Mouse (Mus musculus) liver, embryonic 14.5 days (tissue): ENCODE results near the gene Iqcf5. TPM values are rescaled to one million over a fixed set of nuclear protein-coding genes. Genes with fewer than 3 reads are reported as not detected.

Experiments
- ATAC-seq: fragments of 200-750 bp; cut with Nextera tagmentation; 2 replicates; pipeline ENCODE4 v1.8.0; 2017; ENCODE audit warnings: moderate number of reproducible peaks, mild to moderate bottlenecking, moderate library complexity; ENCODE audit not compliant: insufficient read depth
- DNase-seq, 3 experiments: peaks; one replicate each; pipeline ENCODE4 v3.0.0-alpha.2; 2012 to 2013; ENCODE audit warnings: low read depth in 3 of 3, low spot score in 3 of 3
- H3K27ac ChIP-seq: fragments of 300-500 bp; sonication (generic); 2 replicates; pipeline ENCODE4 v1.5.1; 2014; ENCODE audit warnings: moderate library complexity, mild to moderate bottlenecking, control low read depth, inconsistent platforms
- H3K27me3 ChIP-seq: fragments of 300-500 bp; sonication (generic); 2 replicates; pipeline ENCODE4 v1.6.1; 2014; ENCODE audit warnings: mild to moderate bottlenecking, low read length, moderate library complexity; ENCODE audit not compliant: control insufficient read depth, insufficient read depth
- H3K36me3 ChIP-seq: fragments of 300-500 bp; sonication (generic); replicated peaks from 2 replicates; pipeline ENCODE4 v1.6.1; 2014; ENCODE audit warnings: low read depth; ENCODE audit not compliant: control insufficient read depth, insufficient read depth
- H3K4me1 ChIP-seq, 2 experiments: fragments of 200-500 bp in 1 of 2; fragments of 300-500 bp in 1 of 2; sonication (generic) in 1 of 2; replicated peaks; 2 replicates each; pipeline ENCODE4 v1.6.1; 2012 to 2014; ENCODE audit warnings: antibody characterized with exemption in 1 of 2, inconsistent platforms in 1 of 2, low read length in 1 of 2; ENCODE audit not compliant: control insufficient read depth in 2 of 2, insufficient read depth in 2 of 2
- H3K4me2 ChIP-seq: fragments of 300-500 bp; sonication (generic); 2 replicates; pipeline ENCODE4 v1.6.1; 2014; ENCODE audit warnings: low read depth, mild to moderate bottlenecking, control low read depth, moderate library complexity
- H3K4me3 ChIP-seq, 2 experiments: fragments of 200-500 bp in 1 of 2; fragments of 300-500 bp in 1 of 2; sonication (generic) in 1 of 2; 2 replicates each; pipeline ENCODE4 v1.5.1; 2012 to 2014; ENCODE audit warnings: low read depth in 2 of 2, low read length in 2 of 2, mild to moderate bottlenecking in 2 of 2, control low read depth in 1 of 2, inconsistent platforms in 1 of 2, moderate library complexity in 1 of 2; ENCODE audit not compliant: insufficient read depth in 1 of 2
- H3K9ac ChIP-seq: fragments of 300-500 bp; sonication (generic); replicated peaks from 2 replicates; pipeline ENCODE4 v1.6.1; 2014; ENCODE audit warnings: mild to moderate bottlenecking, control low read depth, moderate library complexity
- H3K9me3 ChIP-seq: fragments of 300-500 bp; sonication (generic); 2 replicates; pipeline ENCODE4 v1.6.1; 2016; ENCODE audit warnings: low read length, mixed read lengths; ENCODE audit not compliant: control insufficient read depth
- CTCF ChIP-seq: IDR thresholded peaks from 2 replicates; pipeline ENCODE4 v1.5.1; 2016; ENCODE audit warnings: antibody characterized with exemption, low read depth, control low read depth
- EP300 ChIP-seq: IDR thresholded peaks from 2 replicates; pipeline ENCODE4 v1.6.1; 2016; ENCODE audit warnings: antibody characterized with exemption, low read depth
- WGBS: fragments of 180-500 bp; shearing (Covaris S2); extraction: QIAGEN DNeasy Blood & Tissue Kit; methylation state at CpG from one replicate; pipeline ENCODE4 v1.1.7; 2014; ENCODE audit not compliant: insufficient replicate concordance; 5-methylcytosine and 5-hydroxymethylcytosine counted together
- polyA plus RNA-seq, 2 experiments: library from polyadenylated mRNA; depleted of rRNA in 1 of 2; stranded (reverse) in 1 of 2; unstranded in 1 of 2; fragments of >200 nt; fragmentation: Nextera tagmentation in 1 of 2; extraction: Ambion mirVana in 1 of 2; gene quantifications; 2 replicates each; pipeline versions ENCODE4 v1.2.1 to v1.2.3; 2012 to 2014

Iqcf5 gene
- polyA plus RNA-seq, 2 experiments: not detected

DNA sequence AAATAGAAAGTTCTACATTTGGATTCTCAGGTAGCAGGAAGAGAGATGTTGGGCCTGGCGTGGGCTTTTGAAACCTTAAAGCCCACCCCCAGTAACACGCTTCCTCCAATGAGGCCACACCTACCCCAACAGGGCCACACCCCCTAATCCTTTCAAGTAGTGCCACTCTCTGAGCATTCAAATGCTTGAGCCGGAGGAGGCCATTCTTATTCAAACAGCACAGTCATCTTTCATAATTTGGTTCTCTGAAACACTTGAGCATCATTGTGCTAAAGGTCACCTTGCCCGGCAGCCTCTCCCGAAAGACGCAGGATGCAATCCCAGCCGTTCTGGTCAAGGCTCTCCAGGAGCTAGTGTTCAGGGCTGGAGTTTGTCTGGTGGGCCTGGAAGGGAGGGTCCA, 19.9 kb downstream of the Iqcf5 start:
- TF ChIP-seq EP300 (no peak), CTCF (no peak)
- DNase-seq (no peak), ATAC-seq (no peak)
- Histone ChIP-seq H3K4me2 (no peak overlapping the region), H3K4me3 (no peak overlapping the region), H3K27me3 (no peaks in the 10 kb centered on the region), H3K27ac (no peak overlapping the region), H3K36me3 (no peaks in the 10 kb centered on the region), H3K4me1 (no peaks in the 10 kb centered on the region), H3K9ac (no peak overlapping the region), H3K9me3 (no peaks in the 10 kb centered on the region)
- 77% methylated on average over 7 of the region's 7 CpGs for WGBS

DNA sequence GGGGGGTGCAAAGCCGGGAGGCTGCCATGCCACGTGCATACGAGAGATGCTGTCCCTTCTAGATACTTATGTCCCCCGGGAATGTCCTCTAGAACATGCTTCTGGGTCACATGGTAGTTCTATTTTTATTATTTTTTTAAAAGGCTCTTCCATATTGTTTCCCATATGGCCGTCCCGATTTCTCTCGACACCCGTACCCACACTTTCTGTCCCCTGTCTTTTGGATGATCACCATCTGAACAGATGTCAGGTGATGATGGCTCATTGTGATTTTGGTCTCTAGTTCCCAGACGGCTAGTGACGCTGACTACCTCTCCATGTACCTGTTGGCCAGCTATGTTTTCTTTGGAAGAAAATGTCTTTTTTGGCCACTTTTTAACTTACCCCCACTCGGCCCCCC, 20.6 kb downstream of the Iqcf5 start:
- Histone ChIP-seq H3K9ac (no peak overlapping the region), H3K4me3 (no peak overlapping the region), H3K9me3 (no peaks in the 10 kb centered on the region), H3K27ac (no peak overlapping the region), H3K27me3 (no peaks in the 10 kb centered on the region), H3K36me3 (no peaks in the 10 kb centered on the region), H3K4me2 (no peak overlapping the region), H3K4me1 (no peaks in the 10 kb centered on the region)
- 79% methylated on average over 11 of the region's 11 CpGs for WGBS
- DNase-seq: no peak
- no peak for ATAC-seq
- TF ChIP-seq CTCF (no peak), EP300 (no peak)

DNA sequence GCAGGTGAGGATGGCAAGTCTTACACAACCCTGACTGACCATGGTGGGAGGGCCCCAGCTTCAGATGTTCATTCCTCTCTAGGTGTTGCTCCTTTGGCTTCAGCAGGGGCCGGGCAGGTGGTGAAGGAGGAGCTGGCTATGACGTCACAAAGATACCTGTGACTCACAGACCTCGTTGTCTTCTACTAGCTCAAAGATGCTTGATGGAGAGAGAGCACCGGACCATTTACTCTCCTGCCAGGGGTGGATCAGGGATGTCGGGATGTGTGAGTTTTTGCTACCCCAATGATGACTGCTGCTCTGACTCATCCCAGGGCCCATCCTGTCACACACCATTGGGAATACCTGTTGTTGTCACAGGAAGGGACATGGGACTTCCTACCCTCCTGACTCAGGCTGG, 47.2 kb downstream of the Iqcf5 start, which contains the start of gene Iqcf3:
TSS of gene Iqcf3 (minus strand) at position 101 of the 400 bp plus-strand sequence.
- H3K9ac ChIP-seq: no peak within 1 kb of the TSS
- peaks cover 0 to 2% of the 10 kb centered on the region in 2 experiments; a peak in 1 of 4 replicates for H3K4me1 ChIP-seq
- H3K4me2 ChIP-seq: no peak within 1 kb of the TSS
- no peak for ATAC-seq
- no peak for DNase-seq
- H3K27me3 ChIP-seq: no peaks in the 10 kb centered on the region
- 80% methylated on average over 5 of the region's 5 CpGs for WGBS
- H3K4me3 ChIP-seq: no peak within 1 kb of the TSS
- H3K9me3 ChIP-seq: no peaks in the 10 kb centered on the region
- H3K36me3 ChIP-seq: no peaks in the 10 kb centered on the region
- TF ChIP-seq EP300 (no peak), CTCF (no peak)
- H3K27ac ChIP-seq: no peak within 1 kb of the TSS

DNA sequence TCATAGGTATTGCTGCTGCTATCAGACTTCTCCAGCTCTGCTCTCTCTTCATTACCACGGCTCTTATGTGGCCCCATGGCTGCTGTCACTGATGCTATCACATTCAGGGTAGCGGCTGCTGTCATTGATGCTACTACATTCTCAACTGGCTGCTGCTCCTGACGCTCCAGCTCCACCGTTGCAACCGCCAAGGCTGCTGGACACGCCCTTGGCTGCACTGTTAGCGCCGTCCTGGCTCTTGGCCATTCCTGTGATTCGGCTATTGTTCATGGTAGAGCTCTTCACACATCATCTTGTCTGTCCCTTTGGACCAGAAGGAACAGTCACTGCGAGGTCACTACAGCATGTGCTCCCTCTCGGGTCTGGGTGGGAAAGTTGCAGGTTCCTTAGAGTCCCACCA, 47.9 kb downstream of the Iqcf5 start:
- H3K4me2 ChIP-seq: no peak overlapping the region
- H3K27ac ChIP-seq: no peak overlapping the region
- H3K9ac ChIP-seq: no peak overlapping the region
- ATAC-seq: no peak
- 67% methylated on average over 11 of the region's 11 CpGs for WGBS
- H3K36me3 ChIP-seq: no peaks in the 10 kb centered on the region
- TF ChIP-seq CTCF (no peak), EP300 (no peak)
- no peaks in the 10 kb centered on the region for H3K9me3 ChIP-seq
- DNase-seq: no peak
- H3K4me1 ChIP-seq: peaks cover 0 to 2% of the 10 kb centered on the region in 2 experiments; a peak in 1 of 4 replicates
- no peak overlapping the region for H3K4me3 ChIP-seq
- H3K27me3 ChIP-seq: no peaks in the 10 kb centered on the region

DNA sequence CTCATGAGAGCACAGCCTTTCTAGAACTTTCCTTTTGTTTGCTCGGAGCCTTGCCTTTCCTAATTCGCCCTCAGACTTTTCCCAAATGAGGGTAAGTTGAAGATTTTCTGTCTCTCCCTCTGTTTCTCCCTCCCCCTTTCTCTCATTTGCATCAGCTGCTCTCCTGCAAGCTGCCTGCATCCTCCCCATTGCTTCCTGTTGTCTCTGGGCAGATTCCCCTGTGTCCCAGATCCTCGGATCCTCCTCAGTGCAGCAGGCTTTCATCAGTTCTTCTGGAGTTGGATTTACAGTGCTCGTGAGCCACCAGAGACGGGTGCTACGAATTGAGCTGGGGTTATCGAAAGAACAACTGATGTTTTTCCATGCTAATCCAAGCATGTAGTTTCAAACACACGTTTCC, 49.7 kb downstream of the Iqcf5 start:
- peaks cover 0 to 2% of the 10 kb centered on the region in 2 experiments; a peak in 1 of 4 replicates for H3K4me1 ChIP-seq
- no peaks in the 10 kb centered on the region for H3K36me3 ChIP-seq
- H3K27ac ChIP-seq: no peak overlapping the region
- no peak for TF ChIP-seq EP300
- no peak for TF ChIP-seq CTCF
- no peak for DNase-seq
- H3K4me2 ChIP-seq: no peak overlapping the region
- no peak overlapping the region for H3K9ac ChIP-seq
- WGBS: 59% methylated on average over 8 of the region's 8 CpGs
- H3K9me3 ChIP-seq: no peaks in the 10 kb centered on the region
- no peaks in the 10 kb centered on the region for H3K27me3 ChIP-seq
- H3K4me3 ChIP-seq: no peak overlapping the region
- ATAC-seq: no peak

Other genes with a start within 250 kb of the Iqcf5 start
- 17.8 and 18.5 TPM in 2 replicates for gene Poc1a, start 233.5 kb upstream of the Iqcf5 start, polyA plus RNA-seq (2012; rRNA removed)
- gene Poc1a, start 233.5 kb upstream of the Iqcf5 start, polyA plus RNA-seq (2014; fragmentation: Nextera tagmentation; extraction: Ambion mirVana): 21.4 and 23.7 TPM in 2 replicates
- gene Dusp7, start 145.9 kb upstream of the Iqcf5 start, polyA plus RNA-seq (2012; rRNA removed): 8.2 and 10.0 TPM in 2 replicates
- 4.4 and 4.5 TPM in 2 replicates for gene Dusp7, start 145.9 kb upstream of the Iqcf5 start, polyA plus RNA-seq (2014; fragmentation: Nextera tagmentation; extraction: Ambion mirVana)
- 718 and 743 TPM in 2 replicates for gene Rpl29, start 85.1 kb upstream of the Iqcf5 start, polyA plus RNA-seq (2012; rRNA removed)
- gene Rpl29, start 85.1 kb upstream of the Iqcf5 start, polyA plus RNA-seq (2014; fragmentation: Nextera tagmentation; extraction: Ambion mirVana): 713 and 720 TPM in 2 replicates
- 13.6 and 19.5 TPM in 2 replicates for gene Acy1, start 76.3 kb upstream of the Iqcf5 start, polyA plus RNA-seq (2012; rRNA removed)
- gene Acy1, start 76.3 kb upstream of the Iqcf5 start, polyA plus RNA-seq (2014; fragmentation: Nextera tagmentation; extraction: Ambion mirVana): 26.7 and 26.8 TPM in 2 replicates
- 17.3 and 23.7 TPM in 2 replicates for gene Abhd14b, start 67.1 kb upstream of the Iqcf5 start, polyA plus RNA-seq (2012; rRNA removed)
- gene Abhd14b, start 67.1 kb upstream of the Iqcf5 start, polyA plus RNA-seq (2014; fragmentation: Nextera tagmentation; extraction: Ambion mirVana): 24.9 and 25.2 TPM in 2 replicates
- gene Abhd14a, start 66.9 kb upstream of the Iqcf5 start, polyA plus RNA-seq (2012; rRNA removed): 14.4 and 16.4 TPM in 2 replicates
- gene Abhd14a, start 66.9 kb upstream of the Iqcf5 start, polyA plus RNA-seq (2014; fragmentation: Nextera tagmentation; extraction: Ambion mirVana): 14.3 and 16.3 TPM in 2 replicates
- 11.3 and 18.3 TPM in 2 replicates for gene Pcbp4, start 61.3 kb upstream of the Iqcf5 start, polyA plus RNA-seq (2012; rRNA removed)
- gene Pcbp4, start 61.3 kb upstream of the Iqcf5 start, polyA plus RNA-seq (2014; fragmentation: Nextera tagmentation; extraction: Ambion mirVana): 5.6 and 5.7 TPM in 2 replicates
- gene Gpr62, start 48.6 kb upstream of the Iqcf5 start, polyA plus RNA-seq (2012; rRNA removed): not detected in 2 replicates
- not detected in 2 replicates for gene Gpr62, start 48.6 kb upstream of the Iqcf5 start, polyA plus RNA-seq (2014; fragmentation: Nextera tagmentation; extraction: Ambion mirVana)
- 18.1 and 18.8 TPM in 2 replicates for gene Rrp9, start 38.6 kb upstream of the Iqcf5 start, polyA plus RNA-seq (2012; rRNA removed)
- gene Rrp9, start 38.6 kb upstream of the Iqcf5 start, polyA plus RNA-seq (2014; fragmentation: Nextera tagmentation; extraction: Ambion mirVana): 22.1 and 25.1 TPM in 2 replicates
- gene Parp3, start 37.6 kb upstream of the Iqcf5 start, polyA plus RNA-seq (2012; rRNA removed): 1.3 TPM in 2 replicates
- gene Parp3, start 37.6 kb upstream of the Iqcf5 start, polyA plus RNA-seq (2014; fragmentation: Nextera tagmentation; extraction: Ambion mirVana): 0.77 and 0.91 TPM in 2 replicates
- not detected in 2 replicates for gene Iqcf1, start 14.6 kb upstream of the Iqcf5 start, polyA plus RNA-seq (2012; rRNA removed)
- gene Iqcf1, start 14.6 kb upstream of the Iqcf5 start, polyA plus RNA-seq (2014; fragmentation: Nextera tagmentation; extraction: Ambion mirVana): not detected in 2 replicates
- gene Iqcf3, start 47.1 kb downstream of the Iqcf5 start, polyA plus RNA-seq (2012; rRNA removed): not detected in 2 replicates
- not detected in 2 replicates for gene Iqcf3, start 47.1 kb downstream of the Iqcf5 start, polyA plus RNA-seq (2014; fragmentation: Nextera tagmentation; extraction: Ambion mirVana)
- not detected in 2 replicates for gene Iqcf4, start 56.4 kb downstream of the Iqcf5 start, polyA plus RNA-seq (2012; rRNA removed)
- not detected in 2 replicates for gene Iqcf4, start 56.4 kb downstream of the Iqcf5 start, polyA plus RNA-seq (2014; fragmentation: Nextera tagmentation; extraction: Ambion mirVana)
- gene Iqcf6, start 112.0 kb downstream of the Iqcf5 start, polyA plus RNA-seq (2012; rRNA removed): not detected in 2 replicates
- not detected in 2 replicates for gene Iqcf6, start 112.0 kb downstream of the Iqcf5 start, polyA plus RNA-seq (2014; fragmentation: Nextera tagmentation; extraction: Ambion mirVana)
- 0.02 TPM in 1 of 2 replicates, not detected in the other for gene Grm2, start 141.5 kb downstream of the Iqcf5 start, polyA plus RNA-seq (2012; rRNA removed)
- gene Grm2, start 141.5 kb downstream of the Iqcf5 start, polyA plus RNA-seq (2014; fragmentation: Nextera tagmentation; extraction: Ambion mirVana): not detected in 2 replicates
- gene Tex264, start 171.4 kb downstream of the Iqcf5 start, polyA plus RNA-seq (2012; rRNA removed): 9.4 and 11.3 TPM in 2 replicates
- 11.5 and 12.1 TPM in 2 replicates for gene Tex264, start 171.4 kb downstream of the Iqcf5 start, polyA plus RNA-seq (2014; fragmentation: Nextera tagmentation; extraction: Ambion mirVana)